Mouse (Mus musculus) hindbrain, postnatal 0 days (tissue): Measurements from ENCODE around the gene Zfp385c. TPM values are rescaled to one million over a fixed set of nuclear protein-coding genes. Genes with fewer than 3 reads are reported as not detected.
A peak's percentile ranks its signal among the peaks of the same experiment; 100 is the strongest.
"Not testable (repeated sequence)": the region's sequence is repeated elsewhere in the genome, so short reads cannot be mapped to it uniquely, and the experiment has no call there.

Source experiments
- ATAC-seq: fragments of 200-750 bp; cut with Nextera tagmentation; 2 replicates; pipeline ENCODE4 v1.8.0; 2017; ENCODE audit warnings: mild to moderate bottlenecking, moderate TSS enrichment, moderate library complexity
- DNase-seq: peaks from one replicate; pipeline ENCODE4 v3.0.0-alpha.2; 2015; ENCODE audit warnings: low spot score
- H3K27ac ChIP-seq: fragments of 300-500 bp; sonication (generic); 2 replicates; pipeline ENCODE4 v1.5.1; 2014; ENCODE audit warnings: mild to moderate bottlenecking
- H3K27me3 ChIP-seq: fragments of 300-500 bp; sonication (generic); 2 replicates; pipeline ENCODE4 v1.6.1; 2014; ENCODE audit warnings: low read length, mixed read lengths; ENCODE audit not compliant: insufficient read depth
- H3K36me3 ChIP-seq: fragments of 300-500 bp; sonication (generic); 2 replicates; pipeline ENCODE4 v1.6.1; 2014; ENCODE audit warnings: low read length, mixed read lengths; ENCODE audit not compliant: insufficient read depth
- H3K4me1 ChIP-seq: fragments of 300-500 bp; sonication (generic); 2 replicates; pipeline ENCODE4 v1.6.1; 2014; ENCODE audit warnings: antibody characterized with exemption, low read length, mixed read lengths; ENCODE audit not compliant: insufficient read depth
- H3K4me2 ChIP-seq: fragments of 300-500 bp; sonication (generic); 2 replicates; pipeline ENCODE4 v1.6.1; 2014; ENCODE audit warnings: low read depth, mild to moderate bottlenecking, low read length, moderate library complexity, mixed read lengths
- H3K4me3 ChIP-seq: fragments of 300-500 bp; sonication (generic); 2 replicates; pipeline ENCODE4 v1.5.1; 2014; ENCODE audit warnings: low read length
- H3K9ac ChIP-seq: fragments of 300-500 bp; sonication (generic); replicated peaks from 2 replicates; pipeline ENCODE4 v1.6.1; 2014; ENCODE audit warnings: mild to moderate bottlenecking, low read length, moderate library complexity, mixed read lengths
- H3K9me3 ChIP-seq: fragments of 300-500 bp; sonication (generic); 2 replicates; pipeline ENCODE4 v1.6.1; 2016; ENCODE audit warnings: low read length, mixed read lengths
- CTCF ChIP-seq: IDR thresholded peaks from 2 replicates; pipeline ENCODE4 v1.5.1; 2016; ENCODE audit warnings: antibody characterized with exemption, control low read depth, low read depth
- WGBS: fragments of 180-500 bp; shearing (Covaris S2); extraction: QIAGEN DNeasy Blood & Tissue Kit; methylation state at CpG from one replicate; pipeline ENCODE4 v1.1.7; 2014; 5-methylcytosine and 5-hydroxymethylcytosine counted together
- polyA plus RNA-seq: library from polyadenylated mRNA; unstranded; fragments of >200 nt; fragmentation: Nextera tagmentation; extraction: Ambion mirVana; gene quantifications from 2 replicates; pipeline ENCODE4 v1.2.1, GENCODE M21; 2015
- total RNA-seq: library from RNA; depleted of rRNA; stranded (reverse); fragments of >200 nt; gene quantifications from 2 replicates; pipeline ENCODE4 v1.2.3, GENCODE M21; 2014

Zfp385c gene
- total and polyA plus RNA-seq, 2 experiments from 2014 or later: 9.8 to 10.0 TPM

- Histone ChIP-seq H3K9ac (peak within 1 kb of the TSS; percentile 94), H3K4me3 (peak within 1 kb of the TSS; percentile 87), H3K4me2 (peak within 1 kb of the TSS; percentile 83), H3K27me3 (no peaks in the 10 kb centered on the region), H3K36me3 (no peaks in the 10 kb centered on the region), H3K4me1 (peaks cover 18% of the 10 kb centered on the region), H3K27ac (peak within 1 kb of the TSS; percentile 97), H3K9me3 (no peaks in the 10 kb centered on the region)
- no peak for TF ChIP-seq CTCF
- ATAC-seq (peak; percentile 66), DNase-seq (peak; percentile 82)
- under 1% methylated on average over 36 of the region's 36 CpGs for WGBS
Measured at GRCm38 (mm10) chr11:100618761-100619484, 73.3 kb downstream of the Zfp385c start, which contains the start of gene Nkiras2. TSS of gene Nkiras2 (plus strand) at chr11:100619244.

DNA sequence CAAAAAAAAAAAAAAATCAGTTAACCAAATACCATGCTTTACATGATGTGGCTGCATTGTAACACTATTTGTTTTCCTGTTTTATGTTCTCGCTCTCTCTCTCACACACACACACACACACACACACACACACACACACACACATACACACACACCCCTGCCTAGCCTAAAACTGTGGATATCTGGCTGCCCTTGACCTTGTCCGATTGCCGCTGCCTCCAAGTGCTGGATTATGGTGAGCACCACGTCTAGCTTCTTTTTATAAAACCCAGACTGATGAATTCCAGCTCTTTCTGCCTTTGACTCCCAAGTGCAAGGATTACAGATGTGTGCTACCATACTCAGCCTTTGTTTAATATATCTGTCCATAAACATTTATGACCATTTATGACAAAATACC, 74.8 kb downstream of the Zfp385c start:
- Histone ChIP-seq H3K4me3 (no peak overlapping the region), H3K36me3 (no peaks in the 10 kb centered on the region), H3K4me2 (peak overlapping the region; percentile 83), H3K27me3 (no peaks in the 10 kb centered on the region), H3K27ac (no peak overlapping the region), H3K9ac (no peak overlapping the region), H3K4me1 (peaks cover 15% of the 10 kb centered on the region), H3K9me3 (no peaks in the 10 kb centered on the region)
- no peak for ATAC-seq
- 86% methylated on average over 4 of the region's 4 CpGs for WGBS
- DNase-seq: no peak
- no peak for TF ChIP-seq CTCF

- H3K9ac ChIP-seq, ATAC-seq, H3K27ac ChIP-seq, H3K9me3 ChIP-seq, H3K27me3 ChIP-seq, H3K4me3 ChIP-seq, H3K36me3 ChIP-seq, H3K4me2 ChIP-seq, DNase-seq: not testable (repeated sequence)
- peaks cover 15% of the 10 kb centered on the region for H3K4me1 ChIP-seq
- WGBS: 92% methylated on average over 7 of the region's 7 CpGs
Measured at GRCm38 (mm10) chr11:100616836-100617235, 75.4 kb downstream of the Zfp385c start.

DNA sequence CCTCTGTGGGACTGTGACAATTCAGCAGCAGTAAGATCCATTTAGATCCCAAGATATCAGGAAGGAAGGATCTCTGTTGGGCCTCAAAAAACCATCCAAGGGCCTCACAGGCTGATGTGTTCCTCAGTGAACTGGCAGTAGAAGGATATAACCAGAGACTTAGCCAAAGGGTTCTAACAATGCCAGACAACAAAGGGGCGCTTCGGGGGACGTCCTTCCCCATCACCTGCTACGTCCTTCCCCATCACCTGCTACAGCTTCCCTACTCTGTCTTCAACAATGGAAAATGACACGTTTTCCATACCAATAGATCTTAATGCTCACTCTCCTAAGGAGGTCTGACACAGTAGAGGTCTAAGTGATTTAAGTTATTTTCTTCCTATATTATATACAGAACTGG, 75.9 kb downstream of the Zfp385c start:
- peaks cover 15% of the 10 kb centered on the region for H3K4me1 ChIP-seq

GRCm38 (mm10) chr11:100613241-100613640, 79.0 kb downstream of the Zfp385c start:
- Histone ChIP-seq H3K4me2 (no peak overlapping the region), H3K4me3 (no peak overlapping the region), H3K9me3 (no peaks in the 10 kb centered on the region), H3K27me3 (no peaks in the 10 kb centered on the region), H3K4me1 (peaks cover 8% of the 10 kb centered on the region), H3K27ac (no peak overlapping the region), H3K9ac (no peak overlapping the region), H3K36me3 (no peaks in the 10 kb centered on the region)
- no peak for TF ChIP-seq CTCF
- WGBS: 70% methylated on average over 3 of the region's 3 CpGs
- DNase-seq: peak; percentile 71
- no peak for ATAC-seq

More for the DNA sequence above, 75.9 kb downstream of the Zfp385c start:
- DNase-seq (no peak), ATAC-seq (no peak)
- Histone ChIP-seq H3K27me3 (no peaks in the 10 kb centered on the region), H3K36me3 (no peaks in the 10 kb centered on the region), H3K4me2 (no peak overlapping the region), H3K27ac (no peak overlapping the region), H3K4me3 (no peak overlapping the region), H3K9ac (no peak overlapping the region), H3K9me3 (no peaks in the 10 kb centered on the region)
- WGBS: 89% methylated on average over 5 of the region's 5 CpGs
- TF ChIP-seq CTCF: no peak

DNA sequence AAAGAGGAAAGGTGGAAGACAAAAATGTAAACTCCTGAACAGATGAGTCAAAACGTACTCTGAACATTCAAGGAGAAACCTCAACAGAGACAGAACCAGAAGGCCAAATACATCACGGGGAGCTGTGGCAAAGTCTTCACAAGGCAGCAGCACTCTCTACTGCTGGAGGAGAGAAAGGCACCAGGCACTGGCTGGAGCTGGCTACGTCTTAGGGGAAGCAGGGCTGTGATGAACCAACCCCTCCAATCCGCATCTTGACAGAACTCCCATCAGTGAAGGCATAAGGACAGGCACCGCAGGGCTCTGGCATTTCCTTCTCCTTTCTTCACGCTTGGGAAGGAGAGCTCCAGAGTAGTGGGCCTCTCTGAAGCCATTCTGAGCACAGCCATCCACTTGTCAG, 80.6 kb downstream of the Zfp385c start:
- ATAC-seq (no peak), DNase-seq (peak; percentile 21)
- Histone ChIP-seq H3K4me3 (no peak overlapping the region), H3K4me2 (no peak overlapping the region), H3K36me3 (no peaks in the 10 kb centered on the region), H3K27ac (no peak overlapping the region), H3K27me3 (no peaks in the 10 kb centered on the region), H3K9me3 (no peaks in the 10 kb centered on the region), H3K9ac (no peak overlapping the region), H3K4me1 (no peaks in the 10 kb centered on the region; the same call in 1 of the 2 replicates)
- WGBS: 68% methylated on average over 6 of the region's 6 CpGs
- peak; percentile 49 for TF ChIP-seq CTCF

- Histone ChIP-seq H3K9me3 (no peaks in the 10 kb centered on the region), H3K4me3 (no peak overlapping the region), H3K27ac (peak overlapping the region; percentile 21), H3K36me3 (no peaks in the 10 kb centered on the region), H3K9ac (peak overlapping the region; percentile 9; the same call in 1 of the 2 replicates), H3K4me1 (no peaks in the 10 kb centered on the region; the same call in 1 of the 2 replicates), H3K4me2 (no peak overlapping the region), H3K27me3 (no peaks in the 10 kb centered on the region)
- no peak for DNase-seq
- no peak for TF ChIP-seq CTCF
- no peak for ATAC-seq
- WGBS: 66% methylated on average over 9 of the region's 9 CpGs
Measured at GRCm38 (mm10) chr11:100609997-100610680, 82.1 kb downstream of the Zfp385c start.
